Mouse (Mus musculus) kidney, postnatal 14 days (tissue): ENCODE measurements at regions not wholly inside any gene's neighbourhood (a gene's known extent, or its start where the extent isn't known, plus 50 kb on each side); places are given as distances from the start of the nearest gene placed in this dataset.
"Not testable (repeated sequence)": the region's sequence is repeated elsewhere in the genome, so short reads cannot be mapped to it uniquely, and the experiment has no call there.

Experiments
- DNase-seq: peaks from one replicate; pipeline ENCODE4 v3.0.0; 2022; ENCODE audit warnings: mixed read lengths

DNA sequence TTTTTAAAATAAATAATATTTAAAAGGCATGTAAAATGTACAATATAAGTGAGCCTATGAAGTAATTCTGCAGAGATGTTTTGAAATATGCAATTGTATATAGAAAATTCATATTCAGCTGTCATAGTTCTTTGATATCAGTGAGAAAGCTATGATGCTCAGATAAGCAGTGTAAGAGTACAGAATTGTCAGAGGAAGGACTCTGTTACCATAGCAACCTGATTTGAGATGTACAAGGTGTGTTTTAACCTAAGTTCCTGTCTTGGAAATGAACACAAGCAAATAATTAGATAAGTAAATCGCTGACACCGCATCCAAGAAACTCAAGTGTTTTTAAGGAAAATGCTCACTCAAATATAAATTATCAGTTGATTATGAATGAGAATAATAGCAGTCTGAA is 271.8 kb downstream of the Gabrg2 start:
- no peak for DNase-seq

DNA sequence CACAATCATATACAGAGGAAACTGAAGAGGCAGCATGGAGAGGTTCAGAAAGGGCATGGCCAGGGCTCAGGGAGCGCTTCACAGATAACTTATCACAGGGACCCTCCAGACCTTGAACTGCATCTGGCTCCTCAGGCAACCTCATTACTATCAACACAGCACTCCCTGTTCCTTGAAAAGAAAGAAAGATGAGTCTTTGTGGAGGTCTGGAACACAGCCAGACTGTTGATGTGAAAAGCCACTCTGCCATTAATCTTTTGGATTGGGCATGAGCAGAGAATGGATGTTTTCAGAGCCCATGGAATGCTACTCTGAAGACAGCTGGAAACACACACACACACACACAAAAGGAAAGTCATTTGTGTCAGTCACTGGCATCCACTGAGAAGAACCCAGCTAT is 284.0 kb downstream of the Gabrg2 start:
- no peak for DNase-seq

DNA sequence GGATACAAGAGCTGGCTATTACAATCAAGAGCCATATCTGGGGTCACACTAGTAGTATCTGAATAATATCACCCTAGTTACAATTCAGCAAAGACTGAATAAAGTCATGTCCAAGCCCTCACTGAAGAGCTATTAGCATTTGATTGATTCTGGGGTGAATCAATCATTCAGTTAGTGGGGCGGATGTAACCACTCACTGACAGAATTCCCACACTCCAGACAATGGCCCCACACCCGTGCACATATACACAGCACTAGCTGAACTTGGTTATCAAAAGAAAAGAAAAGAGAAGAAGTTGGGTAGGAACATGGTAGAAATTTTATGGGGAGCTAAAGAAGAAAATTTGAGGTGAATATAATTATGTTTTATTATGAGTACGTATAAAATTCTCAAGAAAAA is 310.0 kb downstream of the Gabrg2 start:
- DNase-seq, result no peak

DNA sequence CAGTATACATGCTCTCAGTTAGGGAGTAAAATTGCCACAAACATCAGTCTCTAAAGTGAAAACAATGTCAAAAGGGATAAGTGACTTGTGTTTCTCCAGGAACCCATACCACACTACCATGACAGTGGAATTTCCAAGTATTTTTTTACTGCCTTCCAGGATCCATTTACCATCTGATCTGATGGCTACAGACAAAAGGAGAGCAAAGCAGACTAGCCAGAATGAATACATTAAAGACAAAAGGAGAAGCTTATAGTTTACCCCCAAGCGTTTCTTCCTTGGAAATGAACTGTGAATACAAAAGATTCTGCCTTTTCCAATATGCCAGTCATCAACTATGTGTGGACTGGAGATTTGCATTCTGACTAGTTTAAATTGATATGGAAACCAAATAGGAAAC is 317.7 kb downstream of the Gabrg2 start:
- no peak for DNase-seq

DNA sequence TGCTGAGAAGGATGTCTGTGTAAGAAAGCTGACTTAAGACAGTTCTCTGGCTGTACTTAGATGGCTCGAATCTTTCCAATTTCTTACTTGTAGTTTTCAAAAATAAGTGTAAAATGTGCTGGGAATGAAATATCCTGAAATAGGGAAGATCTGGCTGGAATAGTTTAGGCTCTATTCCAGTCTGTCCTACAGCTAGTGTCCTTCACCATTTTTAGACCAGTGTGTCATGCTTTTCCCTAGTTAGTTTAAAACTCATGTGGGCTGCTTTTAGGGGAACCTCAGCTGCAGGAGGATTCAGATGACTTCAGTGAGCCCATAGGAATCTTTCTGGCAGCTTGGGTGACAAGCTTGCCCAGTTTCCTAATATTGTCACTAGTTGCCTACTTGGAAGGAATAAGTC is 348.1 kb downstream of the Gabrg2 start:
- no peak for DNase-seq

DNA sequence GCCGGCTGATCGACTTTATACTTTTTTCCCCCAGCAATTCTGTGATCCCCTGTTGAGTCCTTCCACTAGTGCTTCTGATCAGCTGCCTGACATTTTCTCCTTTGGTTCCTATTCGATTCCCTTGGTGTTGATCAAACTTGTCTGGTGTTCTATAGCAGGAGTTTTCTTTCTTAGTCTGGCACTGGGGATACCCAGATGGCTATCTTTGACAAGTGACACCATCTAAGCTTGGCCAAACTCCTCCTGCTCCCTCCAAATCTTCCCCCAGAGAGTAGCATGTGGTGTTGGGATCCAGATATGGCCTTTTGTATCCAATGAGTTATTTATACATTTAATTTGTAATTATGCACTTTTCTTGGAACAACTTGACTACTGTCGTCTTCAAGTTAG is 355.2 kb downstream of the Gabrg2 start:
- no peak for DNase-seq

DNA sequence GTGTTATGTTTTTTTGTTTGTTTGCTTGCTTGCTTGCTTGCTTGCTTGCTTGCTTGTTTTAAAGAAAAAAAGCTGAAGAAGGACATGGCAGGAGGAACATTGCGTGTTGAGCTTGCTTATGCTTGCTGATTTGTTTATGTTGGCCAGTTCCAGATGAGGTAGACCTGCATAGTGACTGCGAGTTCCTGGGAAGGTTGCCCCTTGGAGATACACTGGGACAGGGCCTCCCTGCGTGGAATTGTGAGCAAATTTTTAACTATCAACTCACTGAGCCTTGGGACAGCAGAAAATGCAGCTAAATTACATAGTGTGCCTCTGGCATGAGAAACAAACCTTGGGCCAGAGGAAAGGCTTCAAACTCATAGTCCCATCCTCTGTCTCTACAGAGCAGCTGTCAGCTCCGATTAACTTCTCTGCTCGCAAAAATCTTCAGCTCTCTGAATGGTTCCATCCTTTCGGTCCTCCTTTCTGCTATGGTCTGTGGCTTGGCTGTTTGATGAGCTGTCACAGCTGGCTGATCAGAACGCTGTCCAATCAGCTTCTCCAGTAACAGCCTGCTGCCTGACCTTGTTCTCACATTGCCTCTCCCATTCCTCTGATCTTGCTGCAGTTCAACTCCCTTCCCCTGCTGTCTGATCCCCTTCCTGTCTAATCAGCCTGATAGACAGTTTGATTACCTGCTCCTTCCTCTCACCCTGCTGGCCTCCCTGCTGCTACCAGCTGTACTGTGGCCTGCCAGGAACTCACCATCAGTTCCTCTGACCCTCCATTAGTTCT is 355.7 kb downstream of the Gabrg2 start:
- DNase-seq, result peak; percentile 20

DNA sequence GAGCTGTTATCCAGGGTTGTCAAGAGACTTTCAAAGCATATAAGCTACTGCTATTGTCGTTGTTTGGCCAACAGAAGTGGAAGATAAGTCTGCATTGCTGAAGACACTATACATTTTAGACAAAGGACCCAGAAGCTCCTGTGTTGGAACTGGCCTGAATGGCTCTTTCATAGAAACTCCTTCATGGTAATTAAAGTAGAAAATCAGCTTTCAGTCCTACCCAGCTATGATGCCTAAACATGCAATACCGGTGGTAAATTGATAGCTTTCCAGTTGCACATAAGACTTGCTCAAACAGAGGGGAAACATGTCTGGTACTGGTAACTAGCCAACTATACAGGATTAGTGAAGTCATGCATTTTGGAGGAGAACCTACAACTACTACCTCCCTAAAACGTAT is 356.6 kb downstream of the Gabrg2 start:
- no peak for DNase-seq

DNA sequence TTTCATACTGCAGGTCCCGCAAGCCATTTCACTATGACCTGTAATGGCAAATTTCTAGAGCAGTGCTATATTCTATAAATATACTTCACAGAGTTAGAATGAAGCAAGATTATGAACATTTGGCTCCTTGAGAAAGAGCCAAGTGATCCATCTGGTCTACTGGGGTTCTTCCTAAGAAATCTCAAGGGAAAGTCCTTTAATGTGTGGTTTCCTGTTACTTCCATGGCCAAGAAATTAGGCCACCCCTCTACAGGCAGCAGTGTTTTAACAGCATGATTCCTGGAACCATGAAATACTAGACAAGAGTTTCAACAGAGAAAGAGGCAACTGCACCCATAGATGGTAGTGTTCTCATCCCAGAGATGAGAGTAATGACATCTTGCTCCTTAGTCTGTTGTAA is 401.7 kb downstream of the Gabrg2 start:
- peak; percentile 4 for DNase-seq

DNA sequence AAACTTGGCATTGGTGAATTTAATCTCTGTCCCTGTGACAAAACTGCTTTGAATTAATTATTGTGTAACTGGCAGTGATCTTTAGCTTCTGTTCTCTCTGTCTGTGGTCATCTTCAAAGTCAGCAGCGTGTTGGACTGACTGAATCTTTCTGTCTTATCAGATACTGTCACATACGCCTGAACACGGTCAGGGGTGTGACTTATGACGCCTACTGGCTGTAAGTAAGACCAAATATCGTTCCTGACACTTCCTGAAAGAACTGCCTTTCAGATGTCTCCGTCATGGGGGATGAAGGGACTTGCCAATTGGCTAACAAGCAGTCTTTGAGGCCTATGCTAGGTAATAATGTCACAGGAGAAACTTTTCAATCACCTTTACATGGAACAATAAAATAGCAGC is 402.2 kb downstream of the Gabrg2 start:
- DNase-seq, result no peak

DNA sequence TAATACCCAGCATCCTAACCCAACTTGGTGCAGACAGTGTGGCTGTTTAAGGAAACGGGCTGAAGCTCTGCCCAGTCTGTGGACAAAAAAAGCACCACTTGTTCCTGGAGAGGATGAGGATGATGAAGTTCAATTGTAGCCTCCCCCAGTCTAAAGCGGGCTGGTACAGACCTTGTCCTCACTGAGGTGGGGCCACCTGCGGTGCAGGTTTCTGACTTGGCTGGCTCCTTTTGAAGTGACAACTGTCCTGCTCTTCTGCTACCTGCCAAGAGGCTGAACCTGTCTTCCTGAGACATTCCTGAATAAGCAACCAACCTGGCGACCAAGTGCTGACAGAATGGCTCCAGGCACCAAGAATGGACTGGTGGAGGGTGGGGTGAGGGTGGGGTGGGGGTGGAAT is 409.2 kb downstream of the Gabrg2 start:
- DNase-seq, result not testable (repeated sequence)
